Mouse (Mus musculus): ENCODE data around the gene Padi1. TPM values are rescaled to one million over a fixed set of nuclear protein-coding genes. Genes with fewer than 3 reads are reported as not detected.

The Padi1 gene
- total RNA-seq, 1 experiment from 2014 or later: 0.86 TPM

DNA sequence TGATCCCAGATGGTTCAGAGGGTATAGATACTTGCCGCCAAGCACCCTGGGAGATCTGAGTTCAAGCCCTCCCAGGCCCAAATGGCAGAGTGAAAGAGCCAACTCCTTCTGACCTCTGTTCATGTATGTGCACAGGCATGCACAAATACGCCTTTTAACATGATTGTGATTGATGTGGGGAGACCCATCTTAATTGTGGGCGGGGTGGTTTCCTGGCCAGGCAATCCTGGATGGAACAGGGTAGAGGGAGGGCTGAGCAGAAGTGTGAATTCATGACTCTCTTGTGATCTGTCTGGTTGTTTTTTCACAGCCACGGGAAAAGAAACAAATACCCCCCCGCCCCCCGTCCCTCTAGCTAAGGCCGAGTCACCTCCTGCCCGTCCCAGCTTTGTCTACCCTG, 12.8 kb downstream of the Padi1 start:
- no peak for ATAC-seq (replicated peaks; ENCODE audit: insufficient number of reproducible peaks, low FRiP score, low TSS enrichment, poor library complexity, severe bottlenecking)

- no peak for ATAC-seq (replicated peaks; ENCODE audit: insufficient number of reproducible peaks, low FRiP score, low TSS enrichment, poor library complexity, severe bottlenecking)
Observed at GRCm38 (mm10) chr4:140831808-140832207, 13.8 kb downstream of the Padi1 start.

GRCm38 (mm10) chr4:140827237-140827636, 18.3 kb downstream of the Padi1 start:
- no peak for ATAC-seq (replicated peaks; ENCODE audit: insufficient number of reproducible peaks, low FRiP score, low TSS enrichment, poor library complexity, severe bottlenecking)

DNA sequence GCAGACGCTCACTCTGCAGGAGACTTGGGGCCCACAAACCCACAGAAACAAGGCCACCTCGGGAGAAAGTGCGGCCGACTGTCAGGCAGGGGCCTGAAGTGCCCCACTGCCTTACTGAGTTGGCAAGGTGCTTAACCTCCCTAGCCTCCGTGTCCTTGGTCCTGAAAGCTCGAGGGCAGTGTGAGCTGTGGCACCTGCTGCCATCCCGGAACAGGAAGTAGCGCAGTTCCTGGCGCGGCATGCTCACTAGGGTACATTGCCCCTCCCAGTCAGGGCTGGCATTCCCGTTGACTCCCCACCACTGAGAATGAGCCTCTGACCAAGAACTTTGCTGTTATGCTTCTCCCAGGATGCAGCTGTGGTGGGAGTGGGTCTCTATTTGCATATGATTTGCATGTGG, 19.6 kb downstream of the Padi1 start:
- ATAC-seq (replicated peaks; ENCODE audit: insufficient number of reproducible peaks, low FRiP score, low TSS enrichment, poor library complexity, severe bottlenecking): no peak

- 0 out of 2 replicates have a peak, but pooled peaks have one; percentile 24 for ATAC-seq (replicated peaks; ENCODE audit: insufficient number of reproducible peaks, low FRiP score, low TSS enrichment, poor library complexity, severe bottlenecking)
Observed at GRCm38 (mm10) chr4:140821988-140822387, 23.6 kb downstream of the Padi1 start.

DNA sequence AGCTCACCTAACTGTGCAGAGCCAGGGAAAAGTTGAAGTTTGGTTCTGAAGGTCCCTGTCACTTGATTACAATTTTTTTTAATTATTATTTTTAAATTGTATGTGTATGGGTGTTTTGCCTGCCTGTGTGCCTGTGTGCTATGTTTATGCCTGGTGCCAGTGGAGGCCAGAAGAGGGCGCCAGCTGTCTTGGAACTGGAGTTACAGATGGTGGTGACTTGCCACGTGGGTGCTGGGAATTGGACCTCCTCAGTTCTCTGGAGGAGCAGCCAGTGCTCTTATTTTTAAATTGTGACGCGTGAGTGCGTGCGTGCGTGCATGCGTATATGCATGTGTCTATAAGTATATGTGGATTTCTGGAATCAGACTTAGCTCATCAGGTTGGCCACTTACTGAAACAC, 28.2 kb downstream of the Padi1 start:
- no peak for ATAC-seq (replicated peaks; ENCODE audit: insufficient number of reproducible peaks, low FRiP score, low TSS enrichment, poor library complexity, severe bottlenecking)

- ATAC-seq (replicated peaks; ENCODE audit: insufficient number of reproducible peaks, low FRiP score, low TSS enrichment, poor library complexity, severe bottlenecking): no peak
Observed at GRCm38 (mm10) chr4:140815996-140816917, 29.3 kb downstream of the Padi1 start.

DNA sequence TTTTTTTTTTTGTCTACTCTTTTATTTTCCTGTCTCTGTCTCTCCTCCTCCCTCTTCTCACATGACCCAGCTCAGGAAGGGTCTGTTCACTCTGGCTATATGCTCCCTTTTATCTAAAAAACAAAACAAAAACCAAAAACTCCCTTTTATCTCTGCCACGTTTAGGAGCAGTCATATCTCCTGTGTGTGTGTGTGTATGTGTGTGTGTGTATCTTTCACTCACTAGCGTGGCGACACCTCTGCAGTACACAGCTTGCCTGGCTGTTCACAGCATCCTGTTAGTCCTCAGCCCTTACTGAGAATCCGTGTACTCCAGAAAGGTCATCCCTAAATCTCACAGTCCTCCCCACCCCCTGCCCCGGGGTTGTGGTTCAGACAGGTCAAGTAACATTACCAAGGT, 30.1 kb downstream of the Padi1 start:
- no peak for ATAC-seq (replicated peaks; ENCODE audit: insufficient number of reproducible peaks, low FRiP score, low TSS enrichment, poor library complexity, severe bottlenecking)

GRCm38 (mm10) chr4:140814241-140815225, 31.0 kb downstream of the Padi1 start:
- ATAC-seq (replicated peaks; ENCODE audit: insufficient number of reproducible peaks, low FRiP score, low TSS enrichment, poor library complexity, severe bottlenecking): peak; percentile 61; the same call in 1 of the 2 replicates

DNA sequence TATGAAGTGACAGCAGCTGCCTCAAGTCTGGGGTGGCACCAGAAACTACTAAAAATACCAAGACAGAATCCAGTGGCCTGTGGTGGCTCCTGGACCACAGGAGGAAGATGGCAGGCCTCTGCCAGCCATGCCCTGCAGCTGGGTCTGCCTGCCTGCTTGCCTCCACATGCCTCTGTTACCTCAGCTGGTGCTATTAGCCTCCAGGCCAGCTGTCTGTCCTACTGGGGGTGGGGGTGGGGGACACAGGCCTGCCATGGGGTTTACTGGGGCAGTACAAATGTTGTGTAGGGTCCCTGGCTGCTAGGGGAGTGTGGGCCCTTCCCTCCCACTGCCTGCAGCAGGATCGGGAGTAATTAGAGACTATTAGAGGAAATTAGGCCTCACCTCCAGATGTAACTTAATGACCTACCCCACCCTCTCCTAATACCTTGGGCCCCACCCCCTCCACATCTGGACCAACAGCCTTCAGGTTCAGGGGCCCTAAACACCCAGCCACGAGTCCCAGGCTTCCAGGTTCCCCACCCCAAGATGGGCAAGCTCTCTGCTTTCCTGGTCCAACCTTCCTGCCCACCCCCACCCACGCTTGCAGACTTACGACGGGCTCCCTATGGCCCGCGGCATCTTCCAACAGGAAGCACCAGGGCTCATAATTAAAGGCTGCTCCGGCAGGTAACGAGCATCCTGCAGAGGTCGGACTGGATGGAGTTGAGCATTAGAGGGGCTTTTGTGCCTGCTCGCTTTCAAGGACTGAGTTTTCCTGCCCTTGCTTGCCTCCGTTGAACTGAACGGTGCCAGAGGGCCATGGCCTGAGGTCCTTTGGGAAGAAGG, 32.0 kb downstream of the Padi1 start:
- no peak for ATAC-seq (replicated peaks; ENCODE audit: insufficient number of reproducible peaks, low FRiP score, low TSS enrichment, poor library complexity, severe bottlenecking)

DNA sequence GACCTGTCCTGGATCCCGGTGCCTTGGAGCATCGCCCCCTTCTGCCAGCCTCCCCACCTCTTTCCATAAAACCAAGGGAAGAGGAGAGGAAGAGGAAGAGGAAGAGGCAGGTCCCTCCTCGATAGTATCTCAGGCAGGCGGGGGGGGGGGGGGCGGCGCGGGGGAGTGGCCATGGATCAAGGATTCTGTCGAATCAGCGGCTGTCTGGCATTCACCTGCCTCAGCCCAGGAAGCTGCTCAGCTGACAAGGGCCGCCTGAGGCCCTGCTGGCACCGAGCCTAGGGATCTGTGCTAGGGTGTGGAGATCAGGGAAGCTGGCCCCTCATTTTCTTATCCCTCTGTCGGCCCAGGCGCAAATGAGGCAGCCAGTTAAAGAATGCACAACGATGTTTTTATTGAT, 33.0 kb downstream of the Padi1 start:
- no peak for ATAC-seq (replicated peaks; ENCODE audit: insufficient number of reproducible peaks, low FRiP score, low TSS enrichment, poor library complexity, severe bottlenecking)

DNA sequence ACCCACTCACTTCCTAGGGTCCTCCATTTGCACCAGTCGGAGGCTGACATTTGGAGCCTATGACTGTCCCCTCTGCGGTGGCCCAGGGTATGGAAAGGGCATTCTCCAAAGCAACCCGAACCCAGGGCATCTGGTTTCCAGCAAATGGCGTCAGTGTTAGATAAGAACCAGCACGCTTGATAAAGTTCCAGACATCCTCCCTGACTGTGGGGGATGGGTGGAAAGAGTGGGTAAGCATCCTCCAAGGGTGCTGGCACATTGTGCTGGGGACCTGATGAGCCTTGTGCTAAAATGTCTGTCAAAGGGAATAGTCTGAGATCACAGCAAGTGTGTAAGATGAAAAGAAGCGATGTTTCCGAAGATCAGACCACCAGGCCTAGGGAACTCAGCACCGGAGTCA, 33.4 kb downstream of the Padi1 start:
- ATAC-seq (replicated peaks; ENCODE audit: insufficient number of reproducible peaks, low FRiP score, low TSS enrichment, poor library complexity, severe bottlenecking): no peak

DNA sequence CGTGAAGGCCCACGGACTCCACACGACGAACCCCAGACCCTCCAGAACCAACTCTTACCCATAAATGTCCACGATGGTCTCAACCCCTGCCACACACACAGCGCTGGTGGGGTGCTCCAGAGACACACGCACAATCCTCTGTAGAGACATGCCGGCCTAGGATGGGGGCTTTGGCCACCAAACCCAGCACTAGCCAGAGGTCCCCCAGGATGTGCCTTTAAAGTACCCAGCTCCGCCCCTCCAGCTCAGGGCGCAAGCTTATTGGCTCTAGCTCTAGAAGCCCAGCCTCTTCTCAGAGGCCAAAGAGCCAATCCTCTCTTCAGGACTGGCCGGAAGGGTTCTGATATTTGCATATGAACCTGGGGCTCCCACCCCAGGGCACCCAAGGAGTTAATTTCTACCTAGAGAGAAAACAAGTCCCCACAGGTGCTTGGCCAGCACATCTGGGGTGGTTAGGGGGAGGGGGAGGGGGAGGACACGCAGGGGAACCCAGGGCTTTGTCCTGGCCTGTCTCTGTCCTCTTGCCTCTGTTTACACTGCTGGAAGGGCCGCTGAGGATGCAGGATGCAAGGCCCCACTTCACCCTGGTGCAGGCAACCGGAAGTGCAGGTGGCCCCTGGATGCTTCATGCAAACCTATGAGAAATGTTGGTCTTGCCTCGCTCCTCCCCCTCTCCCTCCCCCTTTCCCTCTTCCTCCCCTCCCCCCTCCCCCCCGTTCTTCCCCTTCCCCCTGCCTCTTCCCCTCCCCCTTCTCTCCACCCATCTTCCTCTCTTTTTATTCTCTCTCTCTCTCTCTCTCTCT, 34.9 kb downstream of the Padi1 start, which contains the start of gene Padi3:
Gene Padi3 (minus strand): TSS at position 191 of the 803 bp plus-strand sequence.
- no peak for ATAC-seq (replicated peaks; ENCODE audit: insufficient number of reproducible peaks, low FRiP score, low TSS enrichment, poor library complexity, severe bottlenecking)

DNA sequence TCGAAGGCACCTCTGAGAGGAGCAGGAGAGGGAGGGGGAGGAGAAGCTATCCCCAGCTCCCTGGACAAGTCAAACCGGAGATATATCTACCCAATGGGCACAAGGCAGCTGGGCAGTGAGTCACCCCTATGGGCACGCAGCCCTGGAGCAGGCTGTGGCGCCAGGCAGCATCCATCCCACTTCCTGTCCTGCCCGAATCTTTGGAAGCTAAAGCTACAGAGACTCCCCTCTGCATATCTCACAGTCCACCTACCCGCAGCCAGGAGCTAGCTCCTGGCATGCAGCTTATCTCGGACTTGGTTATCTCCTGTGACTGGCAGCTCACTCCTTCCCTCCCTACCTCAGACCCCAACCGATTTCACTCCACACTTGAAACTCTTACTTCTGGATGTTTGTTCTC, 36.5 kb downstream of the Padi1 start:
- ATAC-seq (replicated peaks; ENCODE audit: insufficient number of reproducible peaks, low FRiP score, low TSS enrichment, poor library complexity, severe bottlenecking): no peak

- no peak for ATAC-seq (replicated peaks; ENCODE audit: insufficient number of reproducible peaks, low FRiP score, low TSS enrichment, poor library complexity, severe bottlenecking)
Observed at GRCm38 (mm10) chr4:140804601-140805000, 41.0 kb downstream of the Padi1 start.

GRCm38 (mm10) chr4:140801364-140801763, 44.2 kb downstream of the Padi1 start:
- ATAC-seq (replicated peaks; ENCODE audit: insufficient number of reproducible peaks, low FRiP score, low TSS enrichment, poor library complexity, severe bottlenecking): no peak

DNA sequence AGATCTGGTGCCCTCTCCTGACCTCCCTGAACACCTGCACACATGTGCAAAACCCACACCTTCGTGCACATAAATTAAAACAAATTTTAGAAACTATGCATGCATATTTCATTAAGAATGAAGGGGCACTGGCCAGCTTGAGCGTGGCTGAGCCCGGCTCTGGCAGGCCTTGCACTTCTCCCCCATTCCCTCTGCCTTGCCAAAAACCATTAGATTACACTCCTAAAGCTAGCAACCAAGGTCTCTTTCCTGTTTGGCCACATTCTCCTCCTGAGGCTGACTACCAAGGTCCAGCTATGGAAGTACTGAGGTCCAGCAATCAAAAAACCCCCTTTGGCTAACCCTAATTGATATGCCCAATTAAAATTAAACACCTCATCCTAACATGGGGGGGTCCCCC, 48.8 kb downstream of the Padi1 start:
- no peak for ATAC-seq (replicated peaks; ENCODE audit: insufficient number of reproducible peaks, low FRiP score, low TSS enrichment, poor library complexity, severe bottlenecking)

- ATAC-seq (replicated peaks; ENCODE audit: insufficient number of reproducible peaks, low FRiP score, low TSS enrichment, poor library complexity, severe bottlenecking): no peak
Observed at GRCm38 (mm10) chr4:140794678-140795077, 50.9 kb downstream of the Padi1 start.
